Mouse (Mus musculus): Measurements from ENCODE around the gene Ltb4r2.

The Ltb4r2 gene

GRCm38 (mm10) chr14:55761163-55761562 is at the start of gene Ltb4r2:
TSS of gene Ltb4r2 (plus strand) at chr14:55761428.
- no peak for DNase-seq

DNA sequence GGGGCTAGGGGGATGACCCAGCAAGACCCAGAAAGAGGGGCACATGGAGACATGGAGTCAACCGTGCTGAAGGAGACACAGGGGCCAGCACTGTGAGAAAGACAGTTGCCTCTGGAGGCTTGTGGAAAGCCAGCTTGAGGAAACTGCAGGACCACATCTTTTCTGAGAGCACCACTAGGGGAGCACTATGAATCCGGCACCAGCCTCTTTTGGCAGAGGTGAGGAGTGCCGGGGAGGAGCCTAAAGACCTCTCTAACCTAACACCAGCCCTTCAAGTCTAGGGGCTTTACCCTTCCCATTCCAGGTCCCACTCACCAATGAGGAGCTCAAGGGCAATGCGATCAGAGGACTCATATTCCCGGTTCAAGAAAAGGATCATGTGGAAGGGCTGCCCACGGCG is 49.4 kb upstream of the Ltb4r2 start:
- DNase-seq: no peak

- no peak for DNase-seq
These were observed 48.1 kb upstream of the Ltb4r2 start for GRCm38 (mm10) chr14:55713007-55713728.

GRCm38 (mm10) chr14:55713729-55714122 is 47.5 kb upstream of the Ltb4r2 start, which contains the start of gene Tgm1:
TSS of gene Tgm1 (minus strand) at chr14:55713926.
- DNase-seq: no peak

DNA sequence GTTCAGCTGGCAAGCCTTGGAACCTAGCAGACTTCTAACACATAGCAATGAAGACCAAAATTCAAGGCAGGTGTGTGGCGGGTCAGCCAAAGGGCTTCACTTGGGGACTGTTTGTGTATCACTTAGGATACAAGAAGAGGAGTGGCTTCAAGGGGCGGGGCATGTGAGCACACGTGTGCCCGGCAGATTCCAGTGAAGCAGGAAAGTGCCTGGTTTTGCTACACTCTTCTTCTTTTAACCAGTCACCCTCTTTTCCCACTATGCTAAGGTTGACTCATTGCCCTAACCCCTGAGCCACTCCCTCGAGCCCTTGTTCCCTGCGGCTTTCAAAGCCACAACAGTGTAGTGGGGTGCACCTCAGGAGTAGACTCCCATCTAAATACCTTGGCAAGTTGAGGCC is 46.3 kb upstream of the Ltb4r2 start:
- DNase-seq: no peak

GRCm38 (mm10) chr14:55716271-55716670 is 45.0 kb upstream of the Ltb4r2 start:
- no peak for DNase-seq

- DNase-seq: no peak
These were observed 44.3 kb upstream of the Ltb4r2 start for GRCm38 (mm10) chr14:55716884-55717283.

- no peak for DNase-seq
These were observed 41.5 kb upstream of the Ltb4r2 start for GRCm38 (mm10) chr14:55719737-55720136.

DNA sequence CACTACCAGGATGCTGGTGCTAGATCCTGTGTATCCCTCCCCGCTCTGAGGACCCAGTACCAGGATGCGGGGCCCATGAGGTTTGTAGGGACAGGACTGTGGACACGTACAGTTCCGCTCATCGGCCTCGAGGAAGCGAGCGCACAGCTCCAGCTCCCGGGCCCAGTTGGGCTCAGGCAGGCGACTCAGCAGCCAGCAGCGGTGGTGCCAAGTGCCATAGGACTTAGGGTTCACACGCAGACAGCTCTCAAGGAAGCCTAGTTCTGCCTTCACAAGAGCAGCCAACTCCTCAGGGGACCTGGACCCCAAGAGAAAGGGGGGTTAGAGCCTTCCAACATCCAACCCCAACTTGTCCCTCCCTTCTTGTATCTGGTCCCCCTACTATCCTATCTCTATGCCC is 40.6 kb upstream of the Ltb4r2 start:
- no peak for DNase-seq

- DNase-seq: no peak
These were observed 40.2 kb upstream of the Ltb4r2 start for GRCm38 (mm10) chr14:55721076-55721475.

DNA sequence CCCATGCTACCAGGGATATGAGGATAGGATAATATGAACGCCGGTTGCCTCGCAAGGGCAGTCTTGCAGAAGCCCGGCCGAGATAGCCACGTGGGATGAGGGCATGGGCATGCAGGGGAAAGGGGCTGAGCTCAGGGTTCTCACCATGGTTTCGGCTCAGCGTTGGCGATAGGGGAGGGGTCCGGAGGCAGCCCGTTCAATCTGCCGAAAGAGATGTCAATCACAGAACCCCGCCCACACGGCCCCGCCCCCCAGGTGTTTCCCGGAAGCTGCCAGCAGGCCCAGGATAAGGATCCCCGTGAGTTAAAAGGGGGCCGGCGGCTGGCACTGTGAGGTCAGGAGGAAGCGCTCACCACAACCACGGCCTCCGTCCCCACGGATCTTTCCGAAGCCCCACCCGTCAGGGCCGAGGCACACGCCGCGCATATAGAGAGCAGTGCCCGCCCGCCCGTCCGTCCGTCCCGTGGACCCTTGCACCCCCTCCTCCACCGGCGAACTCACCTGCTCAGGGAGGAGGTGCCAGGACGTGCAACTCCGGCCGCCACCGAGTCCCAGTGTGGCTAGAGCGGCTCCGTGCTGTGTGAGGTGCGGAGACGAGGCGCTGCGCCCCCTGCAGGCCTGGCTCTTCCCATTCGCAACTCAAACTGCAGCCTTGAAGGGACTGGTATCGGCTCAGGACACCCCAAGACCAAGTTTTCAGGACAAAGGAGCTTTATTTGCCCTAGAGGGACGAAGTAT is 39.4 kb upstream of the Ltb4r2 start, which contains the start of gene Rabggta:
Gene Rabggta (minus strand): TSS at position 564 of the 738 bp plus-strand sequence.
- DNase-seq: peak; percentile 96 to 97

- DNase-seq: no peak
These were observed 38.7 kb upstream of the Ltb4r2 start for GRCm38 (mm10) chr14:55722438-55722945.

- no peak for DNase-seq
These were observed 37.8 kb upstream of the Ltb4r2 start for GRCm38 (mm10) chr14:55723433-55723832.

DNA sequence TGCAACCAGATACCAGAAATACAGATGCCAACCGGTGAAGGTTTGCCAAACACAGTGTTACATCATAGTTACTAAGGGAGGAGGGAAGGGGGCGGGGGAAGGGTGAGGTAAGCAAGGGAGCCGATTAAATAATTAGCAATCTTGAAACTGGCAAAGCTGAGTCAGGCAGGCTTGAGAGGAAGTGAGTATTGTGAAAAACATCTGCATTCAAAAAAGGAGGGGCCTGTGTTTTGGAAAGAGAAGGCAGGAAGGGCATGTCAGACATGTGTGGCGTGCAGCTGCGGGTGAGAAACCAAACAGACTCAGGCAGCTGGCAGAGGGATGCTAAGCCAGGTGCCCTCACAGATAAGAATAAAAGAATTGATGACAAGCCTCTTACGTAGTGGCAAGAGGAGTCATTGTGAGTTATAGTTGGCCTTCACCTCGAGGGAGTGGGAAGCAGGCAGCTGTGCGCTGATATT is 36.8 kb upstream of the Ltb4r2 start:
- peak; percentile 74 to 82 for DNase-seq

DNA sequence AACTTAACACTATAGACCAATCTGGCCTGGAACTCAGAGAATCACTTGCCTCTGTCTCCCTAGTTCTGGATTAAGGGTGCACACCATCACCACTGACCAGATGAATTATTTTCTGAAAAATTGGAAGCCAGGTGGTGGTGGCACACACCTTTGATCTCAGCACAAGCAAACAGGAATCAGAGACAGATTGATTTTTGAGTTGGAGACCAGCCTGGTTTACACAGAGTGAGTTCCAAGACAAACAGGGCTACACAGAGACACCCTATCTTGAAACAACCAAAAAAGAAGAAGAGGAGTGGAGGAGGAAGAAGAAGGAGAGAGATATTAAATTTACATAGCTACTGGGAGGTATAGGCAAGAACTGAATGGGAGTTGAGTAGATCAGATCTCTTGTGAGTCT is 35.0 kb upstream of the Ltb4r2 start:
- DNase-seq: no peak

DNA sequence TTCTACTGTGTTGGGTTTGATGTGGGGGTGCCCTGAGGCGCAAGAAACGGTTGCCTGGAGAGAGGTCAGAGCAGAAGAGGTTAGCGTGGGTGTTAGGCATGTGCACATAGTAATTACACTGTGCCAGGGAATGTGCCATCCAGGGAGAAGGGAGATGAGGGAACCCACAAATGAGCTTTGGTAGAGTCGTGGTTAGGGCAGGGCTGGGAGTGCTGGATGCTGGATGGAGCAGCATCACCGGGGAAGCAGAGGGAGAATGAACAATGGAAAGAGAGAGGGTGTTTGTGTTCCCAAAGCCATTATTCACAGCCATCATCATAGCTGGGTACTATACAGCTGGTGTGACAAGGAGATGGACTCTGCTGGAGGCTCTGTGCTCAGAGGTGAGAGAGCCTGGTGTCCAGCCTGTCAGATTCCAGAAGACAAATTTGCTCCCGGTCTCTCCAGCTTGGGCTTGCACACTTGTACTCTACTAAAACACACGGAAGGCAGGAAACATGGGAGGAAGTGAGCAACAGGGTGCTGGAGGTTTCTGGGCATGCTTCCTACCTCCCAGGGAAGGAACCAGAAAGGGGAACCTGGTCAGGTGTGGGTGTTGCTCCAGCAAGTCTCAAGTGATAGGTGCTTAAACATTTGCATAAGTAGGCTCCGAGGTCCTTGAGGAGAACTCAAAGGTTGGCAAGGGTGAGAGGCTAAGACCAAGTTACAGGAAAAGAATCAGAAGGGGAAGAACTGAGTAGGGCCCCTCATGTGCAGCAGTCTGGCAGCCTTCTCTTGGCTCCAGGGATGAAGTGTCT is 33.1 kb upstream of the Ltb4r2 start:
- DNase-seq: peak; percentile 20 to 22

- no peak for DNase-seq
These were observed 31.1 kb upstream of the Ltb4r2 start for GRCm38 (mm10) chr14:55730116-55730515.

DNA sequence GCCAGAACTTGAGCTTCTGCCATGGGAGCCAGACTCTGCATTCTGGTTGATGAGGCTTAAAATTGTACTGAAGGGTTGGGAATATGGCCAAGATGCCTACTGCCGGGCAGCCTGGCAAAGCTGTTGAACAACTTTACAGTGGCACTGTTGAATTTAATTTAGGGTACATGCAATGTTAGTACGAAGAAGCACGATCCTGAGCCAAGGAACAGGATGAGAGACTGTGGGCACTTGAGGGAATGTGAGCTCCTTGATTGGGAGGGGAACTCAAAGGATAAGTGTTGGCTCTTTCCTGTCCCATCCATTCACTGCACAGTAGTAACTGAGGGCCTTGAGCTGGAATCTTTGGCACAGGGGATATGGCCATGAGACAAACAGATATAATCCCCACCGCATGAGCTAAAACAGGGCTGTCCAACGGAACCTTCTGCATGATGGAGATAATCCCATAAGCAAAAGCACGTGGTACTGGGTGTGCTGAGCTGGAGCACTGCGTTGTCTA is 30.6 kb upstream of the Ltb4r2 start:
- DNase-seq: no peak

DNA sequence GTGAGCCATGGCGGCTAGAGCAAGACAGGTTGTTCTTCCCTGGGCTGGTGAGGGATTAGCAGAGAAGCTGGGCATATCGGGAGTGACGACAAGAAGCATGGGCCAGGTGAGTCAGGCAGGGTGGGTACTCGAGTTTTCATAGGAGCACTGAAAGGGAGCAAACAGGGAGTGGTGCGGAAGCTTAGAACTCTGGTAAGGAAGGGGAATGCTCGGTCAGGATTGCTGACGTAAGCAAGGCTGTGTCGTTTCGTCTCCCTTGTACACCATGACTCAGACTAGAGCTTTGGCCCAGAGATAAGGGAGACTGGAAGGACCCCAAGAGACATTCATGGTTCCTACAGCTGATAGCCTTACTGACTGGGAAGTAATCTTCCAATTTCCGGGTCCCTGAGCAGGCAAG is 27.3 kb upstream of the Ltb4r2 start:
- no peak for DNase-seq

GRCm38 (mm10) chr14:55734869-55735268 is 26.4 kb upstream of the Ltb4r2 start:
- DNase-seq: no peak

DNA sequence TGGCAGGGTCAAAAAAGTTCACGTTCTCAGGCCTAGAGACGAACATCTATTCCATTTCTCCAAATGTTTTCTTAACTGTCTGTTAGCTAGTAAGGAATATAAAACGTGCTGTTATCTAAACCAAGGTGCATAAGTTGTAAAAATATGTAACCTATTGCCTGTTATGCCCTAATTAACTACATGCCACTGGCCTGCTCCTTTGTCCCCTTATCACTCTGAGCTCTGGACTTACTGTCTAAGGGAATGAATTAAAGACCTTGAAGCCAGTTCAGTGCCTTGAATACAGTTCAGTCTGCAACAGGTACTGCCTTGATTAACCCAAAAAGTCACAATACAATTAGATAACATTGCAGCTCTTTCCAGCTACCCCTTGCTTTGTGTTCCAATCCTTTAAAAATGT is 25.9 kb upstream of the Ltb4r2 start:
- no peak for DNase-seq

DNA sequence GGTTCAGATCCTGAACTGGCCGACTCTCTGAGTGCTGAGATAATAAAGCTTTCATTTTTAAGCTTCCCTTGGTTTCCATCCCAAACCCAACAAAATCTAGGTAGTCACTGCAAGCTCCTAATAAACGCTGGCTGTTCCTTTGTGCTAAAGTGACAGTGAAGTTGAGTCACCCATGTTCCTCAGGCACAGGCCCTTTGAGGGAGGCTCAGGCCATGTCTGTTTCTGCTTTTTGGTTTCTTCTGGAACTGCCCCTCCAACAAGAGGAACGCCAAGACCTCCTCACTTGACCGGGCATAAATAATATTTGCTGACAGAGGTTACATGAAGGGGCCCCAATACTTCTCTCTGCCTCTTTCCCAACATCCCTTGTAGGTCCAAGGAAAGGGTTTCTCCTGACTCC is 25.5 kb upstream of the Ltb4r2 start:
- DNase-seq: no peak

All from B cell, adult 2 months (primary cell).